ENCODE assay signal across 8 mouse cellular contexts in the genomic region with DNA sequence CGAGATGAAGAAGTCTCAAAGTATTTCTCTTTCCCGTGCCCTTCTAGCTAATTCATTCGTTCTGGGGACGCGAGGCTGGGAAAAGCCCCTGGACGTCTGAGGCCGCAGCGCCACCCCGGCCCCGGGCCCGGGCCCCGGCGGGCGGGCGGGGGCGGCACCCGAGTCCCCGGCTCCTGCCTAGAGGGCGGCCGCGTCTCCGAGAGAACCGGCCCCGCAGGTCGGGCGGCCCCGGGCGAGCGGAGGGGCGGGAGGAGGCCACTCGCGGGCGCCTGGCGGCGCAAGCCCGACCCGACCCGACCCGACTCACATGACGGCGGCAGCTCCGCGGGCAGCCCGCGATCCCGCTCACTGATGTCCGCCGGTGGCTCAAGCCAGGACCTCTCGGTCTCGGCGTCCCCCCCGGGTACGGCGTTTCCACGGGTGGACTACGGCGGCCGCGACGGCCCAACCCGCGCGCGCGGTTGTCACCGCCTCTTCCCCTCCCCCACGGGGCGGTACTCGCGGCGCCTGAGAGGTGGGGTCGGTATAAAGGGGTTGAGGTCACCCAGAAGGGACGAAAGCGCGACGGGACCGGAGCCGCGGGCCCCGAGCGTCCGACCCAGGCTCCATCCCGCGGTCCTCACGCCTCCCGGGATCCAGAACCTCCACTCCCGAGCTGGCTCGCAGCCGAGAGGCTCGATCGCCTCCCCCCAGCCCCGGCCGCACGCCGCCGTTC. TPM values are rescaled to one million over a fixed set of nuclear protein-coding genes. Genes with fewer than 3 reads are reported as not detected.
DNase-seq lines count a peak whose midpoint lies in the region; ATAC-seq and TF ChIP-seq lines count a peak whose summit lies in the region.

A gene (plus strand): TSS at position 571 of the 715 bp plus-strand sequence.

- TF ChIP-seq CTCF in C2C12 (IDR thresholded peaks at IDR 0.05; ENCODE audit: control insufficient read depth, insufficient read depth, insufficient read length): no peak
- TF ChIP-seq CTCF in brain, embryonic 14.5 days (IDR thresholded peaks at IDR 0.05; ENCODE audit: borderline replicate concordance, extremely low read depth, insufficient read depth, insufficient read length): no peak

- H3K4me1 ChIP-seq in heart, embryonic 11.5 days (ENCODE audit: control insufficient read depth, insufficient read depth, low read length): peaks cover 22% of the 10 kb centered on the region
- H3K4me1 ChIP-seq in kidney, embryonic 16.5 days (ENCODE audit: insufficient read depth, low read length): peaks cover 29% of the 10 kb centered on the region

- DNase-seq in brain, embryonic 14.5 days (ENCODE audit: low read depth): peak; percentile 94
- DNase-seq in liver: peak; percentile 93
- peak; percentile 65 to 84 for DNase-seq in monocyte, adult 2 months (ENCODE audit: low read depth in 1 of 2, low spot score in 2 of 2)
- DNase-seq in spleen, postnatal 14 days (ENCODE audit: low spot score in 2 of 2): peak; percentile 88 to 93

- peak within 1 kb of the TSS; percentile 78 for H3ac ChIP-seq in C2C12 (ENCODE audit: control insufficient read depth, insufficient read length, low read depth)

- TF ChIP-seq POLR2A in brain, embryonic 14.5 days (IDR thresholded peaks at IDR 0.05; ENCODE audit: borderline replicate concordance, extremely low read depth, insufficient read depth, insufficient read length, poor library complexity, severe bottlenecking): peak; percentile 59; the same call in 1 of the 2 replicates

- peak; percentile 44 for ATAC-seq in erythroblast, adult 5-6 weeks (replicated peaks; ENCODE audit: low FRiP score, poor library complexity, severe bottlenecking)
- ATAC-seq in heart, embryonic 11.5 days (replicated peaks; ENCODE audit: insufficient number of reproducible peaks, low FRiP score, low TSS enrichment): peak; percentile 80
- peak; percentile 82 for ATAC-seq in kidney, embryonic 16.5 days (ENCODE audit: low FRiP score, low TSS enrichment)

- H3K9me3 ChIP-seq in heart, embryonic 11.5 days (replicated peaks; ENCODE audit: control insufficient read depth, low read length): no peaks in the 10 kb centered on the region
- H3K9me3 ChIP-seq in kidney, embryonic 16.5 days (ENCODE audit: low read length): no peaks in the 10 kb centered on the region

- no peaks in the 10 kb centered on the region for H3K27me3 ChIP-seq in C2C12 (ENCODE audit: control insufficient read depth, insufficient read depth, insufficient read length)
- H3K27me3 ChIP-seq in heart, embryonic 11.5 days (ENCODE audit: control insufficient read depth, insufficient read depth, low read length): no peaks in the 10 kb centered on the region
- H3K27me3 ChIP-seq in kidney, embryonic 16.5 days (ENCODE audit: insufficient read depth, low read length): no peaks in the 10 kb centered on the region

- H3K79me2 ChIP-seq in C2C12 (ENCODE audit: control insufficient read depth, insufficient read depth): peaks cover 78% of the 10 kb centered on the region

- peaks cover 39% of the 10 kb centered on the region for H3K79me3 ChIP-seq in C2C12 (ENCODE audit: low read depth)

- peak within 1 kb of the TSS; percentile 100 for H3K27ac ChIP-seq in heart, embryonic 11.5 days (ENCODE audit: low read depth, low read length)
- H3K27ac ChIP-seq in kidney, embryonic 16.5 days (ENCODE audit: low read length): peak within 1 kb of the TSS; percentile 99

- H3K4me2 ChIP-seq in heart, embryonic 11.5 days: peak within 1 kb of the TSS; percentile 81
- peak within 1 kb of the TSS; percentile 85 for H3K4me2 ChIP-seq in kidney, embryonic 16.5 days (replicated peaks; ENCODE audit: low read depth, low read length)

- WGBS in heart, embryonic 11.5 days (ENCODE audit: insufficient replicate concordance): under 1% methylated on average over 81 of the region's 96 CpGs
- 0% methylated on average over 91 of the region's 96 CpGs for WGBS in kidney, embryonic 16.5 days

- H3K4me3 ChIP-seq in C2C12 (ENCODE audit: insufficient read depth, poor library complexity, severe bottlenecking): peak within 1 kb of the TSS; percentile 84
- peak within 1 kb of the TSS; percentile 96 for H3K4me3 ChIP-seq in heart, embryonic 11.5 days (ENCODE audit: low read depth, low read length)
- H3K4me3 ChIP-seq in kidney, embryonic 16.5 days (ENCODE audit: low read length): peak within 1 kb of the TSS; percentile 99

- H3K36me3 ChIP-seq in C2C12 (ENCODE audit: control insufficient read depth, insufficient read depth): peaks cover 12% of the 10 kb centered on the region
- H3K36me3 ChIP-seq in heart, embryonic 11.5 days (ENCODE audit: control insufficient read depth, insufficient read depth, low read length): peaks cover 4% of the 10 kb centered on the region
- H3K36me3 ChIP-seq in kidney, embryonic 16.5 days (ENCODE audit: insufficient read depth, low read length): peaks cover 6% of the 10 kb centered on the region

- peak within 1 kb of the TSS; percentile 99 for H3K9ac ChIP-seq in heart, embryonic 11.5 days (ENCODE audit: low read depth, low read length)
- H3K9ac ChIP-seq in kidney, embryonic 16.5 days (replicated peaks; ENCODE audit: low read length): peak within 1 kb of the TSS; percentile 94

TF ChIP-seq in C2C12, 6 proteins besides CTCF, POLR2A, EP300 and RAD21:
- TF ChIP-seq MYOG (IDR thresholded peaks at IDR 0.05; ENCODE audit: control insufficient read depth, extremely low read depth, insufficient read length) (no peak), MYOD1 (IDR thresholded peaks at IDR 0.05; ENCODE audit: control insufficient read depth, insufficient read length, low read depth) (no peak), FOSL1 (IDR thresholded peaks at IDR 0.05; ENCODE audit: insufficient read depth, low read length, poor library complexity, severe bottlenecking) (no peak), CEBPB (IDR thresholded peaks at IDR 0.05; ENCODE audit: low read depth) (no peak), USF1 (IDR thresholded peaks at IDR 0.05; ENCODE audit: low read depth) (no peak), MAX (IDR thresholded peaks at IDR 0.05) (no peak)

RNA-seq across cellular contexts. Expression of the gene that starts here (rescaled TPM):
- 3.4 TPM for polyA plus RNA-seq in C2C12 (2012; fragmentation: generic; extraction: Trizol)
- polyA plus RNA-seq in brain, embryonic 14.5 days (2012; rRNA removed): 5.0 and 6.1 TPM in 2 replicates
- total RNA-seq in erythroblast, adult 5-6 weeks (2015; ENCODE audit: low replicate concordance): 38.8 and 45.6 TPM in 2 replicates
- total RNA-seq in erythroblast, adult 5-6 weeks (2017; ENCODE audit: low replicate concordance): 83.8 and 92.9 TPM in 2 replicates
- 8.3 and 8.6 TPM in 2 replicates for polyA plus RNA-seq in heart, embryonic 11.5 days (2014; fragmentation: Nextera tagmentation; extraction: Ambion mirVana)
- 10.2 and 10.3 TPM in 2 replicates for polyA plus RNA-seq in kidney, embryonic 16.5 days (2015; fragmentation: Nextera tagmentation; extraction: Ambion mirVana)

Comparison
In these comparisons a context has a peak if more than half of its experiments do, and no peak if none do; other contexts are left out.
1. Peak in every context shown above with its lines: DNase-seq, ATAC-seq, H3K4me3 ChIP-seq and H3K27ac ChIP-seq.